Mouse (Mus musculus): ENCODE data around the gene Gm45062.

DNA sequence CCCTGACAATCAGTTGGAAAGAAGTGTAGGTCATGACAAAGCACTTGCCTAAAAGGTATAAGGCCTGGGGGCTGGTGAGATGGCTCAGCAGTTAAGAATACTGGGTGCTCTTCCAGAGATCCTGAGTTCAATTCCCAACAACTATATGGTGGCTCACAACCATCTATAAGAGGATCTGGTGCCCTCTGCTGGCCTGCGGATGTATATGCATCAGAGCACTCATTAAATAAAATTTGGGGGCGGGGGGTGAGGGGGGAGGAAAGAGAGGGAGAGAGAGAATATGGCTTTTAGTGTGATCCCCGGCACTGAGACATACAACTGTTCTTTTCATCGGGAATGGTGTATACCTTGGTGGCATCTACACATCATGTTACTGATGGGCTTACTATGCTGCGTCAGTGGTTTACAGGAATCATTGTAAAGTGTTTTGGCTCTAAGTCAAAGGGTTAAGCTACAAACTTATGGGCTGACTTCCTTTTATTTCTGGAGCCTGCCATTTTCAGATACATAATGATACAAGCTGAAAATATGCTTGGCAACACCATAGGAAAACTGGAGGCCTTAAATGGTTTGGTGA lies 19.3 kb downstream of the Gm45062 start:
- peak; percentile 29 to 55; a peak in 3 of 4 replicates for TF ChIP-seq CTCF (conservative IDR thresholded peaks at IDR 0.05 in 1 of 2, IDR thresholded peaks at IDR 0.05 in 1 of 2; ENCODE audit: low read depth in 2 of 2, low read length in 2 of 2)
- no peak for TF ChIP-seq USF1 (IDR thresholded peaks at IDR 0.05; ENCODE audit: low read depth, low read length)
- no peak for TF ChIP-seq KAT2A (IDR thresholded peaks at IDR 0.05; ENCODE audit: insufficient replicate concordance, low read length)
- TF ChIP-seq EP300 (IDR thresholded peaks at IDR 0.05; ENCODE audit: low read length): no peak
- TF ChIP-seq MYC (IDR thresholded peaks at IDR 0.05; ENCODE audit: low read depth, low read length): no peak
- TF ChIP-seq MAX (IDR thresholded peaks at IDR 0.05; ENCODE audit: low read length): no peak
- TF ChIP-seq POLR2A (IDR thresholded peaks at IDR 0.05; ENCODE audit: low read depth, low read length): no peak
